ENCODE assay signal across 16 mouse cellular contexts in the genomic region with DNA sequence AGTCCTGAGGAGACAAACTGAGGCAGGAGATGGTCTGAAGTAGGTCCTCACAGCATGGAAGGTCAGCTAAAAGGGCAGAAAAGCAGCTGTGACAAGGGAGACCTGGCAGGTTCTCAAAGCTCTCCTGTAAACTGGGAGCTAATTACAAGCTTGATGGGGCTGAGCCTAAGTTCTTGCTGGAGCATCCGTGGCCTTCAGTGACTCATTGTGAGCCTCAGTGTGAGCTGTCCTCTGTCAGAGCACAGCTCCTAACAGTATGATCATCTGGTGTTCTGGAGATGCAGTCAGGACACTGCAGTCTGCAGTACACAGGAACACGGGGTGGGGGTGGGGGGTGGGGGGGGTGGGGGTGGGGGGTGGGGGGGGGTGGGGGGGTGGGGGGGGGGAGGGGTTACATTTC. TPM values are rescaled to one million over a fixed set of nuclear protein-coding genes. Genes with fewer than 3 reads are reported as not detected.
DNase-seq lines count a peak whose midpoint lies in the region; ATAC-seq and TF ChIP-seq lines count a peak whose summit lies in the region.
"Had no signal": no experiment of that assay in that cellular context is flagged by ENCODE, and none has a peak within 500 bp of the region (broad histone marks: within the 10 kb centered on the region; RNA-seq: fewer than 3 reads in every experiment).

No protein-coding gene starts in this region.

- H3K9me3 ChIP-seq in lung, embryonic 15.5 days = no peaks in the 10 kb centered on the region
- no peaks in the 10 kb centered on the region for H3K9me3 ChIP-seq in embryonic facial prominence, embryonic 15.5 days (replicated peaks)
- H3K9me3 ChIP-seq in stomach, embryonic 16.5 days (replicated peaks; ENCODE audit: control insufficient read depth, low read length) = no peaks in the 10 kb centered on the region
- H3K9me3 ChIP-seq: forebrain, embryonic 13.5 days; hindbrain, embryonic 12.5 days; limb, embryonic 12.5 days; midbrain, embryonic 10.5 days had no signal

- no peak for DNase-seq in cerebellum, adult 11 months
- DNase-seq in lung, adult 2 months = no peak
- no peak for DNase-seq in cerebellum, adult 11-12 months
- DNase-seq in embryo, embryonic 10 days (ENCODE audit: low spot score) = no peak
- DNase-seq: gastrocnemius, postnatal 25 days; liver, postnatal 0 days; retina, postnatal 1 day; thymus, adult 2 months had no signal

- H3K27ac ChIP-seq in lung, embryonic 15.5 days = peak overlapping the region; percentile 29; the same call in 1 of the 2 replicates
- peak overlapping the region; percentile 65 for H3K27ac ChIP-seq in embryonic facial prominence, embryonic 15.5 days (replicated peaks)
- H3K27ac ChIP-seq in stomach, embryonic 16.5 days (ENCODE audit: low read length) = peak overlapping the region; percentile 80
- H3K27ac ChIP-seq: forebrain, embryonic 13.5 days; hindbrain, embryonic 12.5 days; limb, embryonic 12.5 days; midbrain, embryonic 10.5 days had no signal

- H3K4me1 ChIP-seq in lung, embryonic 15.5 days = no peaks in the 10 kb centered on the region
- H3K4me1 ChIP-seq in lung, adult 2 months (ENCODE audit: control insufficient read depth, insufficient read depth, low read length) = no peaks in the 10 kb centered on the region
- no peaks in the 10 kb centered on the region for H3K4me1 ChIP-seq in embryonic facial prominence, embryonic 15.5 days
- H3K4me1 ChIP-seq in stomach, embryonic 16.5 days (ENCODE audit: control insufficient read depth, insufficient read depth, low read length) = 0 out of 2 replicates have a peak, but pooled peaks cover 8% of the 10 kb centered on the region
- H3K4me1 ChIP-seq: forebrain, embryonic 13.5 days; hindbrain, embryonic 12.5 days; limb, embryonic 12.5 days; midbrain, embryonic 10.5 days had no signal

- H3K27me3 ChIP-seq in lung, embryonic 15.5 days = no peaks in the 10 kb centered on the region
- no peaks in the 10 kb centered on the region for H3K27me3 ChIP-seq in embryonic facial prominence, embryonic 15.5 days
- H3K27me3 ChIP-seq in stomach, embryonic 16.5 days (ENCODE audit: control insufficient read depth, insufficient read depth, low read length) = no peaks in the 10 kb centered on the region
- H3K27me3 ChIP-seq: forebrain, embryonic 13.5 days; hindbrain, embryonic 12.5 days; limb, embryonic 12.5 days had no signal

- H3K9ac ChIP-seq in lung, embryonic 15.5 days = no peak overlapping the region
- no peak overlapping the region for H3K9ac ChIP-seq in embryonic facial prominence, embryonic 15.5 days
- no peak overlapping the region for H3K9ac ChIP-seq in stomach, embryonic 16.5 days (ENCODE audit: low read length)
- H3K9ac ChIP-seq: forebrain, embryonic 13.5 days; hindbrain, embryonic 12.5 days; limb, embryonic 12.5 days; liver, postnatal 0 days had no signal

- WGBS in lung, embryonic 15.5 days = 53% methylated on average over 1 of the region's 2 CpGs
- WGBS in lung, adult 2 months = 5% methylated on average over 2 of the region's 2 CpGs
- WGBS in embryonic facial prominence, embryonic 15.5 days = 27% methylated on average over 2 of the region's 2 CpGs
- 38% methylated on average over 1 of the region's 2 CpGs for WGBS in stomach, embryonic 16.5 days

- TF ChIP-seq CTCF in lung, adult 2 months (IDR thresholded peaks at IDR 0.05; ENCODE audit: insufficient read depth, low read length) = no peak

- 0 out of 2 replicates have a peak, but pooled peaks have one; percentile 58 for ATAC-seq in cerebellum, adult (ENCODE audit: insufficient number of reproducible peaks, low FRiP score, low TSS enrichment)
- no peak for ATAC-seq in lung, embryonic 15.5 days (ENCODE audit: borderline replicate concordance, extremely low read depth, low FRiP score, low TSS enrichment)
- no peak for ATAC-seq in embryonic facial prominence, embryonic 15.5 days (ENCODE audit: insufficient number of reproducible peaks, low FRiP score, low TSS enrichment, low read depth)
- peak; percentile 48 for ATAC-seq in stomach, embryonic 16.5 days (ENCODE audit: insufficient read depth, low FRiP score)
- ATAC-seq: forebrain, embryonic 13.5 days; liver, postnatal 0 days had no signal

- peaks cover 24% of the 10 kb centered on the region for H3K36me3 ChIP-seq in lung, embryonic 15.5 days
- 0 out of 2 replicates have a peak, but pooled peaks cover 10% of the 10 kb centered on the region for H3K36me3 ChIP-seq in embryonic facial prominence, embryonic 15.5 days
- H3K36me3 ChIP-seq in stomach, embryonic 16.5 days (ENCODE audit: control insufficient read depth, insufficient read depth, low read length) = no peaks in the 10 kb centered on the region

- no peak overlapping the region for H3K4me2 ChIP-seq in lung, embryonic 15.5 days
- H3K4me2 ChIP-seq in embryonic facial prominence, embryonic 15.5 days (replicated peaks) = no peak overlapping the region
- H3K4me2 ChIP-seq in stomach, embryonic 16.5 days (ENCODE audit: low read depth, low read length) = no peak overlapping the region
- H3K4me2 ChIP-seq: forebrain, embryonic 13.5 days; hindbrain, embryonic 12.5 days; limb, embryonic 12.5 days had no signal

- no peak for TF ChIP-seq POLR2A in lung, adult 2 months (IDR thresholded peaks at IDR 0.05; ENCODE audit: borderline replicate concordance, extremely low read depth, low read depth, low read length)

- no peak overlapping the region for H3K4me3 ChIP-seq in lung, embryonic 15.5 days
- no peak overlapping the region for H3K4me3 ChIP-seq in lung, adult 2 months (replicated peaks; ENCODE audit: extremely low read depth, low read depth, low read length)
- no peak overlapping the region for H3K4me3 ChIP-seq in embryonic facial prominence, embryonic 15.5 days (replicated peaks)
- H3K4me3 ChIP-seq in stomach, embryonic 16.5 days (replicated peaks; ENCODE audit: low read length) = no peak overlapping the region
- H3K4me3 ChIP-seq: forebrain, embryonic 13.5 days; hindbrain, embryonic 12.5 days; limb, embryonic 12.5 days; midbrain, embryonic 10.5 days had no signal

RNA-seq across cellular contexts. Expression of a gene that starts 32.2 kb away (rescaled TPM):
- polyA plus RNA-seq in lung, embryonic 15.5 days (2015; fragmentation: Nextera tagmentation; extraction: Ambion mirVana) = 94.8 and 99.4 TPM in 2 replicates
- 22.2 and 22.9 TPM in 2 replicates for polyA plus RNA-seq in lung, adult 2 months (2012; rRNA removed)
- polyA plus RNA-seq in embryonic facial prominence, embryonic 15.5 days (2015; fragmentation: Nextera tagmentation; extraction: Ambion mirVana) = 105 and 109 TPM in 2 replicates
- 90.9 and 94.0 TPM in 2 replicates for polyA plus RNA-seq in stomach, embryonic 16.5 days (2015; fragmentation: Nextera tagmentation; extraction: Ambion mirVana)

Comparison
In these comparisons a context has a peak if more than half of its experiments do, and no peak if none do; other contexts are left out.
1. ATAC-seq: peak in cerebellum, adult (single experiment) and stomach, embryonic 16.5 days (single experiment); none in lung, embryonic 15.5 days (single experiment) and embryonic facial prominence, embryonic 15.5 days (single experiment).
2. H3K27ac ChIP-seq: peak in every context shown above with its lines; median percentile 80 in stomach, embryonic 16.5 days; 65 in embryonic facial prominence, embryonic 15.5 days; 29 in lung, embryonic 15.5 days.